Mouse (Mus musculus): ENCODE results near the gene Ripor3. TPM values are rescaled to one million over a fixed set of nuclear protein-coding genes. Genes with fewer than 3 reads are reported as not detected.

The Ripor3 gene
- total RNA-seq, 4 experiments from 2014 or later = 0.25 to 0.66 (median 0.53) TPM

GRCm38 (mm10) chr2:167931985-167932726, 78.3 kb downstream of the Ripor3 start, which contains the start of gene Ptpn1:
Gene Ptpn1, plus strand, starts transcription at chr2:167932057.
- DNase-seq (ENCODE audit: low spot score) = peak; percentile 96

- DNase-seq (ENCODE audit: low spot score) = no peak
Measured at GRCm38 (mm10) chr2:167930975-167931374, 79.4 kb downstream of the Ripor3 start.

Other genes with a start within 250 kb of the Ripor3 start
- gene Ptpn1, start 78.6 kb downstream of the Ripor3 start, total RNA-seq (2022) = 10 to 100 TPM; 14.7 to 17.6 (median 16.4) TPM
- 1 to 10 TPM; 2.3 to 2.9 (median 2.5) TPM for gene Pard6b, start 70.4 kb upstream of the Ripor3 start, total RNA-seq (2022)
- gene Adnp, start 196.5 kb upstream of the Ripor3 start, total RNA-seq (2022) = 10 to 100 TPM; 23.1 to 24.3 (median 23.7) TPM
- gene Gm20716, start 219.7 kb upstream of the Ripor3 start, total RNA-seq (2022) = 10 to 100 TPM; 16.1 to 23.2 (median 19.1) TPM
- gene Dpm1, start 220.0 kb upstream of the Ripor3 start, total RNA-seq (2022) = 10 to 100 TPM; 63.2 to 95.5 (median 78.2) TPM
- gene Mocs3, start 220.0 kb upstream of the Ripor3 start, total RNA-seq (2022) = 1 to 10 TPM; 7.3 to 9.7 (median 7.8) TPM